Mouse (Mus musculus): ENCODE data around the gene Slc9a4. TPM values are rescaled to one million over a fixed set of nuclear protein-coding genes. Genes with fewer than 3 reads are reported as not detected.

Gene Slc9a4
- polyA plus RNA-seq, 1 experiment from 2014 or later: not detected

DNA sequence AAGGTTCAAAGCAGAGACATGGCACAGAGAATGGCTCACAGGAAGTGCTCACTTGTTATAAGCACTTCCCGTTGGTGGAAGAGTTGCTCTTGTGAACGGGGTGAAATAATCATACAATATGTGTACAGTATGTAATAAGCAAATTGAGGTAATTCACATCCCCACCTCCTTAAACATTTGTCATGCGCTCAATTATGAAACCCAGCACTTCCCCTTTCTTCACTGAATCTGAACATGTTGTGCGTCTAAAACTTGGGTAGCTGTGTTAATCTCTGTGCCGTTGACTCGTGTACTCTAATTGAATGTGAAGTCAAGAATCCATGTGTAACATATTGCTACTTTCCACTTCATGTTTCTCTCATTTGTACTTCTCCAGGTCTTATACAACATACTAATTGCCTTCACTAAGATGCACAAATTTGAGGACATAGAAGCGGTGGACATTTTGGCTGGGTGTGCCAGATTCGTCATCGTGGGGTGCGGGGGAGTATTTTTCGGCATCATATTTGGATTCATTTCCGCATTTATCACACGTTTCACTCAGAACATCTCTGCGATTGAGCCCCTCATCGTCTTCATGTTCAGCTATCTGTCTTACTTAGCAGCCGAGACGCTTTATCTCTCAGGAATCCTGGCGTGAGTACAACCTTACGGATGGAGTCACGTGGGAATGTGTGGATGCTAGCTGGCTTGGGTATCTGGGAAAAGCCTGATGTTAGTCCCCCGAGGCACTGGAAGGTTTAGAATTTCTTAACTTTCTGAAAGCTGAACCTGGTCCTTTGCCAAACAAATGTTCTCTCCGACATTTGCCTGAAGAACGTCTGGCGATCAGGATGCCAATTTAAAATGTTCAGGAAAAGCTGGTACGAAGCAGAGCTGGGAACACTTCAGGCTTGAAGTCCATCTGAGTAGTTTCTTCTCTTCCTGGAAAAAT is 20.8 kb downstream of the Slc9a4 start:
- H3K4me1 ChIP-seq (replicated peaks): no peaks in the 10 kb centered on the region
- no peaks in the 10 kb centered on the region for H3K9me3 ChIP-seq (replicated peaks)
- H3K36me3 ChIP-seq (replicated peaks): no peaks in the 10 kb centered on the region
- no peaks in the 10 kb centered on the region for H3K27me3 ChIP-seq
- ATAC-seq (ENCODE audit: insufficient read depth): no peak
- 73% methylated on average over 25 of the region's 25 CpGs for WGBS (ENCODE audit: insufficient replicate concordance)
- no peak overlapping the region for H3K4me3 ChIP-seq (replicated peaks)
- H3K9ac ChIP-seq: no peak overlapping the region
- H3K4me2 ChIP-seq: no peak overlapping the region
- H3K27ac ChIP-seq (replicated peaks): no peak overlapping the region

DNA sequence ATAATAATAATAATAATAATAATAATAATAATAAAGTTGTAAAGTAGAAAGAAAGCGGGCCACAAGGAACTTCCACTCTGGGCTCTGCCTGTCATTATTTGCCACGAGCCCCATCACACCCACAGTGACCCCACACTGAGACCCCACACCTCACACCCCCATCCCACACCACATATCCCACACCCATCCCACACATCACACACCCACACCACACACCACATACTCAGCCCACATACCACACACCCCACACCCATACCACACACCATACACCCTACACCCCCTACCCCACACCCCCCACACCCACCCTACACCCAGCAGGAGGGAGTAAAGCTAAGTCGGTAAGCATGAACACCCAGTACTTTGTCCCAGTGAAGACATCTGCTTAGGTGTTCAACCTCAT is 21.6 kb downstream of the Slc9a4 start:
- no peak overlapping the region for H3K9ac ChIP-seq
- 49% methylated on average over 3 of the region's 3 CpGs for WGBS (ENCODE audit: insufficient replicate concordance)
- H3K4me1 ChIP-seq (replicated peaks): no peaks in the 10 kb centered on the region
- H3K27me3 ChIP-seq: no peaks in the 10 kb centered on the region
- H3K9me3 ChIP-seq (replicated peaks): no peaks in the 10 kb centered on the region
- no peak for ATAC-seq (ENCODE audit: insufficient read depth)
- no peak overlapping the region for H3K4me2 ChIP-seq
- H3K4me3 ChIP-seq (replicated peaks): no peak overlapping the region
- H3K27ac ChIP-seq (replicated peaks): no peak overlapping the region
- no peaks in the 10 kb centered on the region for H3K36me3 ChIP-seq (replicated peaks)

DNA sequence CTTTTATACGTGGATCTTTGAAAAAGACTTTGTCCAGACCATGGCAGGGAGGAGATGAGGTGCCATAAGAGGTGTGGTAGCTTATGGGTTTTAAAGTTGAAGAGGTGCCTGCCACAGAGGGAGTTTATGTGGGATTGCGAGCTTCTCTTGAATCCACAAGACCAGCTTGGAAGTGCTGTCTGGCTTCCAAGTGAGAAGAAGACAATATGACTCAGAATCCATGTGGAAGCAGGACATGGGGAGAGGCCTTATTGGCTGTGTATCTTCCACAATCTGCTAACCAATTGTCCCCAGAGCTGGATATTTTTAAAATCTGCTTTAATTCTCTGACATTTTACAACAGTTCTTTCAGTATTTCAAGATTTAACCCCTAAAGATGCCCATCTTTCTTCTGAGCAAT is 33.3 kb downstream of the Slc9a4 start:
- H3K4me1 ChIP-seq (replicated peaks): no peaks in the 10 kb centered on the region
- no peak overlapping the region for H3K9ac ChIP-seq
- H3K9me3 ChIP-seq (replicated peaks): no peaks in the 10 kb centered on the region
- no peaks in the 10 kb centered on the region for H3K27me3 ChIP-seq
- no peak overlapping the region for H3K27ac ChIP-seq (replicated peaks)
- no peak overlapping the region for H3K4me2 ChIP-seq
- 65% methylated on average over 2 of the region's 2 CpGs for WGBS (ENCODE audit: insufficient replicate concordance)
- H3K36me3 ChIP-seq (replicated peaks): no peaks in the 10 kb centered on the region
- no peak for ATAC-seq (ENCODE audit: insufficient read depth)
- H3K4me3 ChIP-seq (replicated peaks): no peak overlapping the region

DNA sequence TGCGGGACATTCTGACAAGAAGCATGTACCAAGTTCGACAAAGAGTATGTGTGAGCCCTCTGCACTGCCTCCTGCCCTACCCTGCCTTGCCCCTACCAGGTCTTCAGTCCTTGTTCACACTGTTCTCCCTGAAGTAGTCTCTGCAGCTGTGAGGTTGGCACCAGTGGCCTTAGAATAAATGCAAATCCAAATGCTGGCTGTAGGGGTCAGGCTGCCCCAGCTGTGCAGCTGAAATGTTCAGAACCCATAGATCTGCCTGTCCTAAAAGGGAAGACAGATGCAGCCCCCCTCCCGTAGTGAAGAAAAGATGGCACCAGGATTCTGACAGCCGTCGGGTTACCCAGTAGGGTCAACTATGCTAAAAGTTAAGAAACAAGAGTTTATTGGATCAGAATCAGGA is 39.2 kb downstream of the Slc9a4 start:
- Histone ChIP-seq H3K9me3 (replicated peaks) (no peaks in the 10 kb centered on the region), H3K27ac (replicated peaks) (no peak overlapping the region), H3K4me1 (replicated peaks) (no peaks in the 10 kb centered on the region), H3K27me3 (no peaks in the 10 kb centered on the region), H3K9ac (no peak overlapping the region), H3K36me3 (replicated peaks) (no peaks in the 10 kb centered on the region), H3K4me2 (no peak overlapping the region), H3K4me3 (replicated peaks) (no peak overlapping the region)
- WGBS (ENCODE audit: insufficient replicate concordance): 53% methylated on average over 5 of the region's 5 CpGs
- ATAC-seq (ENCODE audit: insufficient read depth): no peak

DNA sequence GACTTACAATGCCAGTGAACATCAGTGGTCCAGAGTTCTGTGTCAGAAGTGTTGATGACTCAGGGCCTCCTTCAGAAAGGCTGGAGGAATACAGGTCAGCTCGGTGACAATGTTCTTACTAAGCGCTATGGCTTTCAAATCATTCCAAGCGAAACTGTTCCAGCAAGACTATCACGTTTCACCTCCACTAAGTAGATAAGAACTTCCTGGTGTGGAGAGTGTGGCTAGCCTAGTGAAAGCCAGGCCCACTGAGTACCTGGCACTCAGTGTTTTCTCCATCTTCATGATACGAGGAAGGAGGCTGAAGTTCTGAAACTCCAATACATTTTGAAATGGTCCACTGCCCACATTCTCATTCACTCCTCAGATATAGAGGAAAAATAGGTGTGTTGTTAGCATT is 40.0 kb downstream of the Slc9a4 start:
- H3K27ac ChIP-seq (replicated peaks): no peak overlapping the region
- no peak for ATAC-seq (ENCODE audit: insufficient read depth)

DNA sequence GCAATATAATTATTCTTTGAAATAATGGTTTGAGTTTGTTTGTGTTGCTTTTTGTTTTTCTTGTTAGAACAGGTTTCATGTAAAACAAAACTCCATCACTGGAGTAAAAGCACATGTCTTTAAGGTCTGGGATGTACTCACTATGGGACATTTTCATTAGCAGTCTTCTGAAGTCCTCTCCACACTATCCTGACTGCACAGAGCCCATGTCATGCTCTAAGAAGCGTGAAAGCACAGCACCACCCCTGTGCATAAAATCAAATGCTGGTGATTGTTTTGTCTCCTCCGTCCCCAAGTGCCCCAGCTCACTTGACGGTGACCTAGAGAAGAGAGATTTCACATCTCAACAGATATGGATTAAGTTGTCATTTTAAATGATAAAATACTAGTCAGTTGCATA is 45.1 kb downstream of the Slc9a4 start:
- Histone ChIP-seq H3K27me3 (no peaks in the 10 kb centered on the region), H3K9ac (no peak overlapping the region), H3K36me3 (replicated peaks) (no peaks in the 10 kb centered on the region), H3K9me3 (replicated peaks) (no peaks in the 10 kb centered on the region), H3K4me1 (replicated peaks) (no peaks in the 10 kb centered on the region), H3K4me2 (no peak overlapping the region), H3K27ac (replicated peaks) (no peak overlapping the region), H3K4me3 (replicated peaks) (no peak overlapping the region)
- WGBS (ENCODE audit: insufficient replicate concordance): 65% methylated on average over 3 of the region's 3 CpGs
- ATAC-seq (ENCODE audit: insufficient read depth): no peak

More for the DNA sequence above, 40.0 kb downstream of the Slc9a4 start:
- Histone ChIP-seq H3K9me3 (replicated peaks) (no peaks in the 10 kb centered on the region), H3K27me3 (no peaks in the 10 kb centered on the region), H3K36me3 (replicated peaks) (no peaks in the 10 kb centered on the region), H3K9ac (no peak overlapping the region), H3K4me3 (replicated peaks) (no peak overlapping the region), H3K4me1 (replicated peaks) (no peaks in the 10 kb centered on the region), H3K4me2 (no peak overlapping the region)
- 55% methylated on average over 5 of the region's 5 CpGs for WGBS (ENCODE audit: insufficient replicate concordance)

DNA sequence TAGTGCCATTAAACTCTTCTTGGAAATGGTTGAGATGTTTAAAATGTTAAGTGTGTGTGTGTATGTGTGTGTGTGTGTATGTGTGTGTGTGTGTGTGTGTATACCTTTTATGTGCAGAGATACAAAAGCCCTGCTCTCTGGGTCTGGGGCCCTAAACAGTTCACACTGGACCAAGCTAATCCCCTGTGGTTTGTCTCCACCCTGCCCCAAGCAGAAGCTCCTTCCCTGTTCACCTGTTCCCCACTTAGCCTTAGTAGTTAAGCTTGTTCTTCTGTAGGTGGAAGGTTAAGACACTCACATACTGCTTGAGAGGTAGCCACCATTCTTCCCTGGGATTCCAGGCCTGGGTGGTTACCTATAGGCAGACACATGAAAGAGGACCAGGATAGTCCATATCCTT is 47.1 kb downstream of the Slc9a4 start:
- Histone ChIP-seq H3K4me3 (replicated peaks) (no peak overlapping the region), H3K4me2 (no peak overlapping the region), H3K27me3 (no peaks in the 10 kb centered on the region), H3K27ac (replicated peaks) (no peak overlapping the region), H3K9me3 (replicated peaks) (no peaks in the 10 kb centered on the region), H3K36me3 (replicated peaks) (no peaks in the 10 kb centered on the region), H3K9ac (no peak overlapping the region), H3K4me1 (replicated peaks) (no peaks in the 10 kb centered on the region)
- no peak for ATAC-seq (ENCODE audit: insufficient read depth)

DNA sequence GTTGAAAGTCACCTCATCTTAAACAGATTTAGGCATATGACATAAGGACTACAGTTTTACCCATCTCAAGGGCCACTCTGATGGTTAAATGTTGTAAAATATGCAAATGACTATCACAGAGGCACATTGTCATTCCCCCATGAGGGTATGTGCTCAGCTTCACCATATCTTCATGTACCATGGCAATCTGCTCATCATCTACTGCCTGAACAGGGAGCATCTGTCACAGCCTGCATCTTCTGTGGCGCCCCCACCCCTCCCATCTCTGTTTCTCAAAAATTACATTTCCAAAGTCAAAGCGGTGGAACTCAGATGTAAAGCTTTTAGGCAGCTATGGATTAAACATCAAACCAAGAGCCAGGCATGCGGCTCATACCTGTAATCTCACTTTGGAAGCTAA is 48.6 kb downstream of the Slc9a4 start:
- Histone ChIP-seq H3K36me3 (replicated peaks) (no peaks in the 10 kb centered on the region), H3K4me3 (replicated peaks) (no peak overlapping the region), H3K9me3 (replicated peaks) (no peaks in the 10 kb centered on the region), H3K27ac (replicated peaks) (no peak overlapping the region), H3K4me2 (no peak overlapping the region), H3K4me1 (replicated peaks) (no peaks in the 10 kb centered on the region), H3K9ac (no peak overlapping the region), H3K27me3 (no peaks in the 10 kb centered on the region)
- WGBS (ENCODE audit: insufficient replicate concordance): 61% methylated on average over 3 of the region's 3 CpGs
- ATAC-seq (ENCODE audit: insufficient read depth): no peak

DNA sequence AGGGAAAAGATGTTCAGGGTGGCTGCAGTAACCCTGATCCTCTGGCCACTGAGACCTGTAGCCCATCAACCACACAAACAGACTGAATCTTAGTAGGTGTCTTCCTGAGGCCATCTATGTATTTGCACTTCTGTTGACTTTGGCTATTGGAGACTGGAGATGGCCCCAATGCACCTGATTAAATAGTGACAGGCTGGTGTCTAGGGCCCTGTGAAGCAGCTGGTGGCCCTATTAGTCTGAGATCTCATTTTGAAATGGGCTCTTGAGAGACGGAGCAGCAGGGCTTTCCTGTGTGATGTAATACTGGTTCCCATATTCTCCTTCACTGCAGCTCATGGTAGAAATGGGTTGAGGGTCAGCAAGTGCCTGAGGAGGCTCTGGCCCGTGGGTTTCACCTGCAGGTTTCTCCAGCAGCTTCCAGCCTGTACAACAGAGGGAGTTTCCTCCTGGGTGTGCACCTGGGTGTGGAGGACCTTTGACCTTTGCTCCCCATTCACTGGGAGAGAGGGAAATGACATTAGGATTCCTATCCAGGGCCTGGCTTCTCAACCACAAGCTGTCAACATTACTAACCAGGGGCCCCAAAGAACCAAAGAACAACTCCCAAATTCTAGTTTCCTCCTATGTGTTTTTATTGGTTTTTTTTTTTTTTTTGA is 52.7 kb downstream of the Slc9a4 start:
- no peaks in the 10 kb centered on the region for H3K27me3 ChIP-seq
- no peaks in the 10 kb centered on the region for H3K9me3 ChIP-seq (replicated peaks)
- H3K4me2 ChIP-seq: no peak overlapping the region
- WGBS (ENCODE audit: insufficient replicate concordance): 35% methylated on average over 2 of the region's 2 CpGs
- H3K9ac ChIP-seq: no peak overlapping the region
- H3K4me3 ChIP-seq (replicated peaks): no peak overlapping the region
- ATAC-seq (ENCODE audit: insufficient read depth): no peak
- H3K36me3 ChIP-seq (replicated peaks): no peaks in the 10 kb centered on the region
- H3K4me1 ChIP-seq (replicated peaks): no peaks in the 10 kb centered on the region
- H3K27ac ChIP-seq (replicated peaks): no peak overlapping the region

DNA sequence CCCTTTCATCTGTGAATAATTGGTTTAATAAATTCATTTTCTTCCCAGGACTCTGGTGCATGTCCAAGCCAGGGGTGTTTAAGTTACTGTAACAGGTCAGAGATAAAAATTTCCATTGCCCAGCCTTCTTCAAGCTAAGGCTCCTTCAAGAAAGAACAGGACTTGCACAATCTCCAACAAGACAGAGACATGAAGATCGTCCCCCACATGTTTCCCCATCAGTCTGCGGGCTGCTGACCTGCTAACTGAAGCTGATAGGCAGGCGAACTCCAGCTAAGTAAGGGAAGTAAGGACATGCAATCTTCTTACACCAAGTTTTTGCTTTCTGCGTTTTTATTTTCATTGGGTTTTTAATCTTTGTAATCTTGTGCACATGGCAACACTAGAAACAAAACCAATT is 54.7 kb downstream of the Slc9a4 start:
- no peak overlapping the region for H3K27ac ChIP-seq (replicated peaks)
- 44% methylated on average over 4 of the region's 4 CpGs for WGBS (ENCODE audit: insufficient replicate concordance)
- ATAC-seq (ENCODE audit: insufficient read depth): no peak

DNA sequence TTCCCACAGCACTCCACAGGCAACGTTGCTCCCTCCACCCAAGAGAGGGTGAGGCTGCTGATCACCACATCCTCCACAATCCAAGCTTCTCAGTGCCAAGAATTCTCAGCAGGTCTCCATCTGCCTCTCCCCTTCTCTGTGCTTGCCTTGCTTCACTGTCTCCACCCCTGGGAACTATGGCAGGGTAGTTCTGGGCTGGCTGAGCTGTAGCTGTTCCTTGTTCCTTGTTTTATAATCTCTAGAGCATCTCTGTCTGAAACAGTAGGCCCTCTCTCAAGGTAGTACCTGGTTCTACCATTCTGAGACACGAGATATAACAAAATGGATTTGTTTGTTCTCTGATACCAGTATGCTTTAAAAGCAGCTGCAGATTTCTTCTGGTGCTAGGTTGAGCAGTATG is 68.4 kb downstream of the Slc9a4 start:
- H3K36me3 ChIP-seq (replicated peaks): no peaks in the 10 kb centered on the region
- H3K9ac ChIP-seq: no peak overlapping the region
- no peak overlapping the region for H3K4me2 ChIP-seq
- no peaks in the 10 kb centered on the region for H3K27me3 ChIP-seq
- 33% methylated on average over 2 of the region's 2 CpGs for WGBS (ENCODE audit: insufficient replicate concordance)
- H3K27ac ChIP-seq (replicated peaks): no peak overlapping the region
- H3K4me1 ChIP-seq (replicated peaks): no peaks in the 10 kb centered on the region
- no peak overlapping the region for H3K4me3 ChIP-seq (replicated peaks)
- ATAC-seq (ENCODE audit: insufficient read depth): no peak
- no peaks in the 10 kb centered on the region for H3K9me3 ChIP-seq (replicated peaks)

More for the DNA sequence above, 54.7 kb downstream of the Slc9a4 start:
- Histone ChIP-seq H3K4me1 (replicated peaks) (no peaks in the 10 kb centered on the region), H3K27me3 (no peaks in the 10 kb centered on the region), H3K36me3 (replicated peaks) (no peaks in the 10 kb centered on the region), H3K4me2 (no peak overlapping the region), H3K4me3 (replicated peaks) (no peak overlapping the region), H3K9me3 (replicated peaks) (no peaks in the 10 kb centered on the region), H3K9ac (no peak overlapping the region)
